Mouse (Mus musculus): ENCODE data around the gene Sertad2. TPM values are rescaled to one million over a fixed set of nuclear protein-coding genes. Genes with fewer than 3 reads are reported as not detected.

Gene Sertad2
- 28.0 and 39.6 TPM in 2 replicates for polyA plus RNA-seq (2012; rRNA removed; ENCODE audit: low replicate concordance)

DNA sequence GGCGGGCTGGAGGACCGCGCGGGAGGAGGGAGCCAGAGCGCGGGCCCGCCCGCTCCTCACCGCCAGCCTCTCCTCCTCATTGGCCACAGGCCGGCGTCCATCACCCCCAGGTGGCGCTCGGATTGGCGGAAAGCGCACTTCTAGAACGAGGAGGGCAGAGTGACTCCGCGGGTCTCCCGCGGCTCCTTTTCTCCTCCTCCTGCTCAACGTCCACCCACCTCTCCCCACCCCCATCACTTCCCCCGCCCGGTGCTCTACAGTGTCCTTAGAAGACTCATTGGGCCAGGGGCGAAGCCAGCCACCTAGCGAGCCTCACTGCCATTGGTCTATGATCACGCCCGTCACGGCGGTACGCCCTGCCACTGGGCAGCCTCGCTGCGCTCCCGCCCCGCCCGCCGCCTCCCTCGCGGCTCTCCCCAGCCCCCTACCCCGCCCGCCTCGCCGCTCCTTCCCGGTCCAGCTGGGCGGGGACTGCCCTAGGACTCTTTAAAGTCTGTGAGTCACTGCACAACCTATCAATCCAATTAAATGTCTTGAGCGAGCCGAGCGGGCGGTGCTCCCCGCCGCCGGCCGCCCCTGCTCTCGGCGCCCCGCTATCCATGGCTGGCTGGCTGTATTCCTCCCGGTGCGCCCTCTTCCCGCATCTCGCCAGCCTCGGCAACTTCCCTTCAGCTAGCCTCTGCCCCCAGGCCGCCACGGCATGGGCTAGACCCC, at the start of gene Sertad2:
Gene Sertad2, plus strand, starts transcription at position 515 of the 714 bp plus-strand sequence.

Other genes starting within 250 kb of the Sertad2 start
- 2.0 and 2.6 TPM in 2 replicates for gene Slc1a4, start 210.5 kb upstream of the Sertad2 start, polyA plus RNA-seq (2012; rRNA removed; ENCODE audit: low replicate concordance)
- gene Aftph, start 198.3 kb downstream of the Sertad2 start, polyA plus RNA-seq (2012; rRNA removed; ENCODE audit: low replicate concordance) = 31.1 and 47.2 TPM in 2 replicates

Measured in mammary gland, adult 2 months (tissue).